Mouse (Mus musculus) thymus, postnatal 4 days (tissue): ENCODE measurements around the gene Atf1.
"Not testable (repeated sequence)": the region's sequence is repeated elsewhere in the genome, so short reads cannot be mapped to it uniquely, and the experiment has no call there.

Experiments used
- DNase-seq: peaks from one replicate; pipeline ENCODE4 v3.0.0; 2021

Gene Atf1

DNA sequence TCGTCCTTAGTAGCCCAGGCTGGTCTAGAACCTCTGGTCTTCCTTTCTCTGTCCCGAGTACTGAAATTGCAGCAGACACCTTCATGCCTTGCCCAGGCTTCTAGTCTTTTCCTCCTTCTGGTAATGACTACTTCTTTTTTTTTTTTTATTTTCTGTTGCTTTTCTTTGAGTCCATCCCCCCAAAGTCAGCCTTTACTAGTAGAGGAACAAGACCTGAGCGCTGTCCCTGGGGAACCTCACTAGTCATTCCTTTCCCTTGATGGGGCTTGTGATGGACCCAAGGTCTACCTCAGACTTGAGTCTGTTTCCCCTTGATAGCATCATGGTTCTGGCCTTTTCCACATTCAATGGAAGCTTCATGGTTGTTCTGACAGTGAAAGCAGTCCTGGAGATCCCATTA lies 9.6 kb upstream of the Atf1 start:
- DNase-seq = no peak

DNA sequence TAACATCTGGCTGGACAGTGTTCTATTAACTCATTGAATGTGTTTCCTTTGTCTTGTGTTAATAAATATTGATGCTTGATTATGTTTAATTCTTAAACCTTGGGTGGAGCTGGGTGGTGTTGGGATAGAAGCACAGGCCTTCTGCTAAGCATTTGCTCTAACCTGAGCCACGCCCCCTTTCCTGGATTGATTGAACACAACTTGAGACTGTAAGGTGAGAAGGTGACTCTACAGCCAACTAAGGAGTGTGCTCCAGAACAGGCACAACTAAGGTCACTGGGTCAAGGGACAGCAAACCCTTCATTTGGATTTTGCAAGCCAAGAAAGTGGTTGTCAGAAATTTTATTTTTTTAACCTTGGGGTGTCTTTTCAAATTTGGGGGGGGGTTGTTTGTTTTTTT lies 8.2 kb upstream of the Atf1 start:
- no peak for DNase-seq

DNA sequence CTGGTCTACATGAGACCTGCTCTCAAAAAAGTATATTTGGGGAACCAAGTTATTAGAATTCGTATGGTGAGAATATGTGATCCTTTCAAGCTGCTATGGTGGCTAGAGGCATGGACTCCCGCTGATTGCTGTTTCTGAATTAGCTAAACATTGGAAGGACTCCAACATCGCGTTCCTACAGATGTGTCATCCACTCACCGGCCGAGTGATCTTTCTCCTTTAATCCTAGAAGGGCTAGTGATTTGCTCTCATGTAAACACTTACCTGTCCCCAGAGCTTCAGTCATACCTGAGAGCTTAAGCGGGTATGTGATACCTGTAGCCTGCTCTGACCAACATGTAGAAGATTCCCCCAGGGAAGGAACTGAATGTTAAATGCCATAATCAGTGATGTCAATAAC lies 6.7 kb upstream of the Atf1 start:
- DNase-seq = no peak

DNA sequence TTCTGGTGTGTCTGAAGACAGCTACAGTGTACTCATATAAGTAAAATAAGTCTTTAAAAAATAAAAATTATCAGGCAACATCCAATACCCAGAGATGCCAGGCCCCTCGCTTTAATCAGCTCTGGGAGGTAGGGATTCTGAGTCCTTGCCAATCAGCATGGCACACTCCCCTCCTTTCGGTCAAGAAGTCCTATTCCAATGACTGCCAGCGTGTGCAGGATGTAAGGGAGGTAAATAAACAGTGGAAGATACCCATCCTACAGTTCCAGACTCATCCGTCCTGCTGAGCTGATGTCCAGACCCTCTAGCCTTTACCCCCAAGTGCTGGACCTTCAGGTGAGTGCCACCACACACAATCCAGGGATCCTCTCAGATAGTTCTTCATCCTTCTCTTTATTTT lies 2.2 kb upstream of the Atf1 start:
- DNase-seq = no peak

DNA sequence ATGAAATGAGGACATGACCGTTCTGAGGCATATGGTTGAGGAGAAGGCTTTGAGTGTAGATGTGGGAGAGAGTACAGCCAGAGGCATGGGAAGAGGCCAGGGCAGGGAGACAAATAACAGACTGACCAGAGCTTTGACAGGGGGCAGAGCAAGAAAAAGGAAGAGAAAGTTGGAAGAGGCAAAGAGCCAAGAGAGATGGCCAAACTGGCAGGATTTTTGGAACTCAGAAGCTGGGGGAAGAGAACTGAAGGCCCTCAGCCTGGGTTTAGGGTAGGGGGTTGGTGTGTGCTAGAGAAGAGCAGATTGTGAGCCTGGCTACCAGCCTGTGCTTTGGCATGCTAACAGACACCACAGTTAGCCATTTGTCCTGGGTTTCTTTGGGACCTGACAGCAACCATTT lies 1.7 kb upstream of the Atf1 start:
- DNase-seq = no peak

DNA sequence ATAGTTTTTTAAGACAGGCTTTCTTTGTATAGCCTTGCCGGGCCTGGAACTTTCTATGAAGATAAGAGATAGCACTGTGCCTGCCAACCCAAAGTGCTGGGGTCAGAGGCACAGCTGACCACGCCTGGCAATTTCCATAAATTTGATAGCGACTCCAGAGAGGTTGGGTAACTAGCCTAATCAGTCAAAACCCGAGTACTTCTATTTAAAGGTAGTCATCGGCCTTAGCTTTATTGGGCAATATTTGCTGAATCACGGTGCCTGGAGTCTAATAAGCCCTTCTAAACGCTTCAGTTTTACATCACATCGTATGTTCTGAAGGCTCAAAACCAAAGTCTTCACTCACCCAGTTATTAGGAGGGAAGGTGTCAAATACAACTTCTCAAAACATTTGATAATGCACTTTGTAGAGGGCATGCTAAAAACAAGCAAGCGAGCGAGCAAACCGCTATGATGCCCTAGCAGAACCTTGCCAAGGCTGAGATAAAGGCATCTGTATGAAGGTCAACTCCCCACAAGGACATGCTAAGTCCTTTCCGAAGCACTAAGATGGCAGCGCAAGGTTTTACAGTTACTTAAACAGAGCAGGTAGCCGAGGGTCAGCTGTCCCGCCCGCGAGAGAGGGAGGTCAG lies 472 bp upstream of the Atf1 start:
- DNase-seq = no peak

DNA sequence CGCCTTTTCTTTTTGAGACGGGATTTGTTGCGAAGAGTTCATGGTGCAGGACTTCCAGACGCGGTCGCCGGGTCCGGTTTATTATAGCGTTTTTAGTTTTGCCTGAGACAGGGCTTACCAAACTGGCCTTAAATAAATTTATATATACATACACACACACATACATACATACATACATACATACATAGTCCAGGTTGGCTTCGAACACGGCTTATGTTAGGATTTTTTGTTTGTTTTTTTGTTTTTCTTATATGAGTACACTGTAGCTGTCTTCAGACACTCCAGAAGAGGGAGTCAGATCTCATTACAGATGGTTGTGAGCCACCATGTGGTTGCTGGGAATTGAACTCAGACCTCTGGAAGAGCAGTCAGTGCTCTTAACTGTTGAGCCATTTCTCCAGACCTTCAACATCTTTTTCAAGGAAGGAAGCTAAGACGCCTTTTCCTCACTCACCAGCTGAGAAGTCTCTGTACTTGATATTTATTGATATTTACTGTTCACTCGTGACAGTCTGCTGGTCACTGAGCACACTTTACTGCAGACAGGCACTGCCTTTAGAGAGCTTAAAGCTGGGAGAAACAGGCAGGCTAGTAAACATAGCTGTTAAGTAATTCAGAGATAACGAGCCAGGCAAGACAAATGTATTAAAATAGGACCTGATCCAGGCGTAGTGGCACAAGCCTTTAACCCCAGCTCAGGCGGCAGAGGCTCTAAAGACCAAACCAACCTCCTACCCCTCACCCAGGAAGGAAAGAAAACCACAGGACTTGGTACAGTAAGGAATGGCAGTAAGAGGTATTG lies 1.1 kb downstream of the Atf1 start:
- DNase-seq = no peak

DNA sequence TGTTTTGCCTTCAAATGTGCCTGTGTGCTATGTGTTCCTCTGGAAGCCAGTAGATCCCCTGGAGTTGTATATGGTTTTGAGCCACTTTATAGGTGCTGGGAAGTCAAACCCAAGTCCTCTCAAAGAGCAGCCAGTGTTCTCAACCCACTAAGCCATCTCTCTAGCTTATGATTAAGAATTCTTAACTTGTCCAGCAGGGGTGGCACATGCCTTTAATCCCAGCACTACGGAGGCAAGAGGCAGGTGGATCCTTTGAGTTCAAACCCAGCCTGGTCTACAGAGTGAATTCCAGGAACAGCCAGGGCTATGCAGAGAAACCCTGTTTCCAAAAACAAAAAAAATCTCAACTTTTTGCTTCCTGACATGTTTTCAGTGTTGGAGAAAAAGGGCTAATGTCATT lies 3.0 kb downstream of the Atf1 start:
- DNase-seq = no peak

DNA sequence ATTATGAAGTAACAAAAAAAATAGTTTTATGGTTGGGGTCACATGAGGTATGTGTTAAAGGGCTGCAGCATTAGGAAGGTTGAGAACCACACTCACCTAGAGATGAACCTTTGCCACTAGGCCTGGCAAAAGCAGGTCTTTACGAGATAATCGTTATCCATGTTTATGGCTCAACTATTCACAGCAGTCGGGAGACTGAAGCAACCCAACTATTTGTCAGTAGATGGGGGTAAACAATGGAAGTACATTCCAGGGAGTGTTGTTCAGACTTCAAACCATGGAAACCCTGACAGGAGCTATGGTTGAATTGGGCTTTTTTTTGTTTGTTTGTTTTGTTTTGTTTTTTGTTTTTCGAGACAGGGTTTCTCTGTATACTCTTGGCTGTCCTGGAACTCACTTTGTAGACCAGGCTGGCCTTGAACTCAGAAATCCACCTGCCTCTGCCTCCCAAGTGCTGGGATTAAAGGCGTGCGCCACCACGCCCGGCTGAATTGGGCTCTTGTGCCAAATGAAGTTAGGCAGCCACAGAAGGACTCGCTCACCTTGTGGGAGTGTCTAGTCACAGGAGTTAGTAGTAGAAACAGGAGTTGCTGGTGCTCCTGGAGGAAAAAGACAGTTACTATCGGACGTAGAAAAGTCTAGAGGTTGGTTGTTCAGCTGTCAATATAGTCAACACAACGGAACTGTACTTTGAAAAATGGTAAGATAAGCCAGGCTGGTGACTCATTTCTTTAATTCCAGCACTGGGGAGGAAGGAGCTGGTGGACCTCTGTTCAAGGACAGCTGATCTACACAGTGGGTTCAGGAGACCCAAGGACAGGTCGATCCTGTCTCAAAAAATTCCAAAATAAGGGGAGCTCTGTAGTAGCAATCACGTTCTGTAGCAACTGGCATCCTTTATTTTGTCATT lies 4.3 kb downstream of the Atf1 start:
- DNase-seq = no peak

DNA sequence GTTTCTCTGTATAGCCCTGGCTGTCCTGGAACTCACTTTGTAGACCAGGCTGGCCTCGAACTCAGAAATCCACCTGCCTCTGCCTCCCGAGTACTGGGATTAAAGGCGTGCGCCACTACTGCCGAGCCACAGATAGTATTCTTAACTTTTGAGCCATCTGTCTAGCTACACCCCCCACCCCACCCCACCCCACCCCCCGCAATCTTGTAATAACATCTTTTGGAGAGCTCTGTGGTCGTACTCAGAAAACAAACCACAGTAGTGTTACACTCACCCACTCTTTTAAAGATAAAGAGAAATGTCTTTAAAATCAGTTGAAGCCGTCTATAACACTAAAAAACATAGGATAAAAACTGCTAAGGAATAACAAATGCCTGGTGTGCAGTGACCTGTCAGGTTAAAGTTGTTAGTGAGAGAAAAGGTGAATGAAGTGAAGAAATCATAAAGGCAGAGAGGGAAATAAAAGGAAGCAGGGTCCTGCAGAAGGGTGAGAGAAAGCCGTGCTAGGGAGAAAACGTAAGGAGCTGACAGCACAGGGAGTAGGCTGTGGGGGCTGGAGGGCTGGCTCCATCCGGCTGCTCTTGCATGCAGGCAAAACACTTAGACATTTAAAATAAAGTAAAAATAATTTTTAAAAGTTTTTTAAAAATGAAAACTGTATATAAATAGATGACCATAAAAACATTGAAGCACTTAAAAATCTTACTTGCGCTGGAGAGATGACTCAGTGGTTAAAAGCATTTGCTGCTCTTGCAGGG lies 7.8 kb downstream of the Atf1 start:
- no peak for DNase-seq

DNA sequence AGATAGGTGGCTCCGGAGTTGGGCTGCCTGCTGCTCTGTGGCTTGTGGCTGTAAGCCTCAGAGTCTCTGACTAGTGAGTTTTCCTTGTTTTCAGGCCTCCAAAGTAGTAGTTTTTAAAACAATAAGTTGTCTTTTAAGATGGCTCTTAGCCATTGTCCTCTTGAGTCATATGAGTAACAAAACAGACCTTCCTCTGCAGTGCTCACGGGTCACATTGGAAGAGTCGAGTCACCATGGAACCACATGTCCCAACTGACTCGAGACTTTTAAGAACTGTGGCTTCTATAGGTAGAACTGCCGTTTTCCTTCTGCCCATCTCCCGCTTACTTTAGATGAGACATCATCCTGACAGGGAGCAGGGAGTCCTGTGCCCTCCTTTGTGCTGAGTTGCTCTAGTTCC lies 9.3 kb downstream of the Atf1 start:
- DNase-seq = no peak

DNA sequence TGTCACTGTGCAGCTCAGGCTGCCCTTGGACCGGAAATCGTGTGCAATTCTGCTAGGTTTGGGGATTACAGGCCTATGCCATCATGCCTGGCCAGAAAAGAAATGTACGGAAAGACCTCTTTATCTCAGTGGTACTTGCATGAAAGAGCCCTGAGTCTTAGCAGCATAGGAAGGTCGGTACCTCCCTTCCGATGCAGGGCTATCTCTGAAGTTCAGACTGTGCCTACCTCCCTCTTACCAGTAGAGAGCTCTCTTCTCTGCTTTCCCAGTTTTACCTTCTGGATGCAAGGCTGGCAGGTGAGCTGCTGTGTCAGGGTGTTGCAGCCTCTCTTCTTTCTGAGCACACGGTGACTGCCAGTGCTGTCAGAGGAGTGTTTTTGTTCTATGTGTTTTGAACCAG lies 14.2 kb downstream of the Atf1 start:
- no peak for DNase-seq

DNA sequence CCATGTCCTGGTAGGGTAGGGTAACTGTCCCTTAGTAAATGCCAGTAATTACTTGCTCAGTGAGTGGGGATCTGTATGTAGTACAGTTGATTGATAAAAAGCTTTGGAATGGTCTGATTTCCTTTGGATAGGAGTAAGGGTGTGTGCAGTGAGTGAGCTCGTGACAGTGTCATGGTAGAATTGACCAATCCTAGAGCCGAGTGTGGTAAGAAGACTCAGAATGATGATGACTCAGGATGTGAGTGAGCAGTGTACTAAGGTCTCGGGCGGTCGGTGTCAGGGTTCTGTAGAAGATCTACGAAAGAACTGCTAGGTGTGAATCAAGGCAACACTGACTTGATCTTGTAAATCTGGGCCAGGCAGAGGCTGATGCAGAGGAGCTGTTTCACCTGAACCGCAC lies 18.3 kb downstream of the Atf1 start:
- DNase-seq = no peak

DNA sequence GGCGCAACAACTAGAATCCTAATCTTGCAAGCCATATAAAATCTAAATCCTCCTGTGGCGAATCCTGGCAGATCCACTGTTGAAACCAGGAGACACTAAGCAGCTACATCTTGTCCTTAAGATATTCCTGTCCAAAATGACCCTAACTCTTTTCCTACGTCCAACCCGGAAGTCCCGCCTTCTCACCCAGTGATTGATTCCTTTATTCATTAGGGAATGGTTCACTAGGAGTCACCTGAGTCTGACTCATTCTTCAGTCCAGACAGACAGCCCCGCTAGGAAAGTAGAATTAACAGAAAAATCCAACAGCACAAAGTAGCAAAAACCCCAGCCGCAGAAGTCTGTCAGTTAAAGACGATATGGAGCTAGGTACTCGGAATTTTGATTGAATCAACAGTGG lies 19.7 kb downstream of the Atf1 start:
- no peak for DNase-seq

DNA sequence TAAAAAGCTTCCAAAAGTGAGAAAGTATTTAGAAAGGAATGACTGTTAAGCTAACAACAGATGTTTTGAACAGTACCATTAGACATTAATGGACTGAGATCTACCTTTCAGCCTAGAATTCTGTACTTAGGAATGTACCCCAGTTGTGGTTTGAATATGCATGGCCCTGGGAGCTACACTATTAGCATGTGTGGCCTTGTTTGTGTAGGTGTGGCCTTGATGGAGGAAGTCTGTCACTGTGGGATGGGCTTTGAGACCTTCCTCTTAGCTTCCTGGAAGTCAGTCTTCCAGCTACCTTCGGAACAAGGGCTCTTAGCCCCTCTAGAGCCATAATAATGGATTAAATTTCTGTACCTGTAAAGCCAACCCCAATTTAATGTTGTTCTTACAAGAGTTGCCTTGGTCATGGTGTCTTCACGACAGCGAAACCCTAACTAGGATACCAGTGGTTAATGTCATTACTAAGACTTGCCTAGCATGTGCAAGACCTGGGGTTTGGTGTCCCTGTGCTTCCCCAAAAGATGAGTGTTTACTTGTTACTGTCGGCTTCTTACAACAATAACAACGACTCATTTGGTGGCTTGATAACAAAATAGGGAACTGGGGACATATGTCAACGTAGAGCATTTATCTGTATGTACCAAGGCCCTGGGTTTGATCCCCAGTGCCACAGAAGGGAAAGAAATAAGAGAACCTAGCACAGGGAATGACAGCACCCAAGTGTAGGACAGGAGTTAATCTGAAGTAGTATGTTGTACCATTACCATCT lies 21.2 kb downstream of the Atf1 start:
- DNase-seq = no peak

DNA sequence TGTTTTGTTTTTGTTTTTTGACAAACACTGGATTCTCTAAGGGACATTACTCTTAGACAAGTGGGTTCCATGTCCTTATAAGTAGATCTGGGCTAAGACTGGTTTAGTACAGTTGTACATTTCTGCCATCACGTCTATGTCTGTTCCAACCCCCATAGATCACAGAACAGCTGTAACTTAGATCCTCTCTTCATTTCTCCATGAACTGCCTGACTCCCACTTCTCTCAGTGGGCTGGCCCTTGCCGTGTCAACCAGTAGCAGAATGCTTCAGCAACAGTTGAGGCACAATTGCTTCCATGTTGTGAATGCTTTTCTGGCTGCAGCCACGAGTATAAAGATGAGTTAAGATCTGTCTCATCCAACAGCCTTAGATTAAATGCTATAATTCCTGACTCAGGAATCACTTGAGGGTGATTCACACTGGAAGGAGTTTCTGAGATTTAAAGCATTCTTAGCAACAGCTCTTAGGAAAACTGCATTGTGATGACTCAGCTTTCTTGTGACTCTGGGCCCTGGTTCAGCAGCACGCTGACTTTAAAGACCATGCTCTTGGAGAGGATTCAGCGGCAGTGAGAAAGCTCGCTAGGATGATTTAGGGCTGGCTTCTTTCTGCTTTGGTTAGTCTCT lies 23.6 kb downstream of the Atf1 start:
- DNase-seq = no peak

DNA sequence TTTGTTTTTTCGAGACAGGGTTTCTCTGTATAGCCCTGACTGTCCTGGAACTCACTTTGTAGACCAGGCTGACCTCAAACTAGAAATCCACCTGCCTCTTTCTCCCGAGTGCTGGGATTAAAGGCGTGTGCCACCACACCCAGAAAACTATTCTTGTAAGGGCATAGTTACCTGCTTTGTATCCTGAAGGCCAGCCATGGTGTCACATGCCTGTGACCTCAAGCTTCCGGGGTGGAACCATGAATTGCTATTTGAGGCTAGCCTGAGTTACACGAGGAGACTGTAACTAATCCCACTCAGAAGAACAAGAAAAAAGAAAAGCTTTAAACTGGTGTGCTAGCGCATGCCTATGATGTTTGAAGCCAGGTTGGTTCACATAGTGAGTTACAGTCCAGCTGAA lies 28.8 kb downstream of the Atf1 start:
- no peak for DNase-seq

DNA sequence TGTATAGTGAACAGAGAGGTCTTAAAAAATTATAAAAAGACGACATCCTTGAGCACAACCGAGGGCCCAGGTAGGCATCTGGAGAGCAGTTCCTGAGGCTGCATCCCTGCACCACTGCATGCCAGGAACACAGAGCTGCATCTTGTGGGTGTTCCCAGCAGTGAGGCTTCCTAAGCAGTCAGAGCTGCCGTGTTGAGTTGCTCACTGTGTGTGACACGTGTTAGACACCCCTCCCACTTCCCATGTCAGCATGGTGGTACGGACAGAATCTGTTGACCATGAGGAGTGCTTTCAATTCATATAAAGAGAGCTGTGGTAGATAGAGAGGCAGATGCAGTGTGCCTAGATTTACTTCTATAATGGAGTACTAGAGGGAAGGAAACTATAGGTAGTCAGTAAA lies 29.7 kb downstream of the Atf1 start:
- no peak for DNase-seq

DNA sequence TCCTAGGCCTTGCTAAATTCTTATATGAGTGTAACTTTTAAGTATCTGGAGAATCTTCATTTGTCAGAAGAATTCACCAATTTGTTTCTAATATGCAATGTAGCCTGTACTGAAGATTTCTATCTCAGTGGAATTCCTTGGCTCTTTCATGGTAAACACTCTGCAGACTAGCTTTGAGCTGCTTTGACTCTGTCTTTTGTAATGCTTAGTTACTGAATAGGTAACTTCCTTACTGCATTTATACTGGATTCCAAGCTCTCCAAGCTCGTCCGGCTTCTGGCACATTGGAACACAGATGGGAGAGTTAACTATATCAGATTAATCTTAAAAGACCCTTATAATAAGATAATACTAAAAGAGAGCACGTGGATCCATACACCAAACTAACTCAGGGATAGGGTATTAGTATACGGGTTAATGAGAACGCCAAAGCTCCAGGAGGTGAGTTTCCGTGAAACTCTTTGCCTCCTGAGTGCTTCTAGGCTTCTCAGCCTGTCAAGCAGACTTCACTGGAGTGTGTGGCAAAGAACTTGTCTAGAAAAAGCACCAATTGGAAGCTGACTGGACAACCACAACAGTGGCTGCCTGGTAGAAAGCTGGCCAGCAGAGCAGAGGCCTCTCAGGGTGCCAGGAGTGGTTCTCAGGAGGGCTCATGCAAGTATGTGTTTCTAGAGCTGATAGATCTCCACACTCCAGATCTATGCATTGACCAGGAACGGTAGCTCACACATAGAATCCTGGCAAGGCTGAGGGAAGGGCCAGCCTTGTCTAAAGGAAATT lies 31.2 kb downstream of the Atf1 start:
- no peak for DNase-seq

DNA sequence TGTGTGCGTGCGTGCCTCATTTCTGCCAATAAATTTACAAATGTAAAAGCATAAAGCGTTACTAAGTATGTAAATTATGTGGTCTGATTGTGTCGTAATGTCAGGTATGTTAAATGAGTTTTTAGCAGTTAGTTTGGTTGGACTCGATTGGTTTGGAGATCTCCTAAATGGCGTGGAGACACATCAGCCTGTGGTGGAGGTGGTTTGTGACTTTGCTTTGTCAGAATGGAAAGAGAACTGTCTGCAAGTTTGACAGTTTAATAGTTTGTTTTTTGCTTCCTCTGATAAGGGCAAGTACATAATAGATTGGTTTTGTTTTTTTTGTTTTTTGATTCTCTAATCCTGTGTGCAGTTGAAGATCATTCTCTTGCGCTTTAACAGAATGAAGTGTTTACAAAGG lies 32.7 kb downstream of the Atf1 start:
- DNase-seq = not testable (repeated sequence)
